Mouse (Mus musculus) adrenal gland, postnatal 25 days (tissue): ENCODE results near the gene Glipr2. TPM values are rescaled to one million over a fixed set of nuclear protein-coding genes. Genes with fewer than 3 reads are reported as not detected.

ENCODE experiments used
- DNase-seq: peaks from one replicate; pipeline ENCODE4 v3.0.0; 2021; ENCODE audit warnings: mixed read lengths
- total RNA-seq: library from RNA; stranded (reverse); gene quantifications from 2 replicates; pipeline ENCODE4 v1.2.3, GENCODE M21; 2021

Gene Glipr2
- total RNA-seq, 1 experiment from 2014 or later, result 3.1 TPM

DNA sequence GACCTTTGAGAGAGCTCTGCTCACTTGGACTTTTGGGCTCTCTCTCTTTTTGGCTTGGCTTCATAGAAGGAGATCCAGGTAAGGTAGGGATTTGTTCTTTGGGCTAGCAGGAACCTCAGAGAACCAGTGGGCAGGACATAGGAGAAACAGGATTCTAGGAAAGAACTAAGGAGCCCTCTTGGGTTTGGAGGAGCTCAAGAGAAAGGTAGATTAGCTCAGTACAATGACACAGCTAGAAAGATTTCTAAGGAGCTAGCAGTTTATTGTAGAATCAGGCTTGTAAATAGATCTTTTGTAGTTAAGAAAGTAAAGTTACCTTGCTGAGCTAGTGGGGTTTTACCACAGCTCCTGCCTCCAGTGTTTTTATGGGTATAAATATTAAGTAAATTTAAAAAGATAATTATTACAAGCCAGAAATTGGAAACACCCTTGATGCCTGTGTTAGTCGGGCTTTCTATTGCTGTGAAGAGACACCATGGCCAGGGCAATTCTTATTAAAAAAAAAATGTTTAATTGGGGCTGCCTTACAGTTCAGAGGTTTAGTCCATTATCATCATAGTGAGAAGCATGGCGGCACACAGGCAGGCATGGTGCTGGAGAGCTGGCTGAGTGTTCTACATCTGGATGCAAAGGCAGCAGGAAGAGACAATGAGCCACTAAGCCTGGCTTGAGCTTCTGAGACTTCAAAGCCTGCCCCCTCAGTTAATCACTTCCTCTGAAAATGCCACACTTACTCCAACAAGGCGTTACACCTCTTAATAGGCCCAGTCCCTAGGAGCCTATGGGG lies 47.6 kb downstream of the Glipr2 start:
- no peak for DNase-seq

- DNase-seq, result no peak
These were observed 53.0 kb downstream of the Glipr2 start for GRCm38 (mm10) chr4:44010176-44010575.

DNA sequence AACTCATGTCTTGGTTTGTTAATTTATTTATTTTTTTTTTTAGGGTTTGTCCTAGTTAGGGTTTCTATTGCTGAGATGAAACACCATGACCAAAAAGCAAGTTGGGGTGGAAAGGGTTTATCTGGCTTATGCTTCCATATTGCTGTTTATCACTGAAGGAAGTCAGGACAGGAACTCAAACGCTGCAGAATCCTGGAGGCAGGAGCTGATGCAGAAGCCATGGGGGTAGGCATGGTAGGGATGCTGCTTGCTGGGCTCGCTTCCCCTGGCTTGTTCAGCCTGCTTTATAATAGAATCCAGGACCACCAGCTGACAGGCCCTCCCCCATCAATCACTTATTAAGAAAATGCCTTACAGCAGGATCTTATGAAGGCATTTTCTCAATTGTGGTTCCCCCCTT lies 53.7 kb downstream of the Glipr2 start:
- no peak for DNase-seq

DNA sequence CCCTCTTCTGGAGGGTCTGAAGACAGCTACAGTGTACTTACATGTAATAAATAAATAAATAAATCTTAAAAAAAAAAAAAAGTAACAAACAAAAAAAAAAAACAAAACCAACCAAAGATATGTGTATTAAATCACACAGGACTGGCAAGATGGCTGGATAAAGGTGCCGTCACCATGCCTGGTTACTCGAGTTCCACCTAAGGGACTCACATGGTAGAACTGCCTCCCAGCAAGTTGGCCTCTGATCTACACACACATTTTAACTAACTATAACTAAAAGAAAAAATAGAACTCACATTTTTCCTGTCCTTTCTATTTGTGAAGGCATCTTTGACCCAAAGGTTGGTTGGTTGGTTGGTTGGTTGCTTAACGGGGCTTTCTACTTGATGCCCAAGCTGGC lies 54.6 kb downstream of the Glipr2 start:
- DNase-seq, result no peak

DNA sequence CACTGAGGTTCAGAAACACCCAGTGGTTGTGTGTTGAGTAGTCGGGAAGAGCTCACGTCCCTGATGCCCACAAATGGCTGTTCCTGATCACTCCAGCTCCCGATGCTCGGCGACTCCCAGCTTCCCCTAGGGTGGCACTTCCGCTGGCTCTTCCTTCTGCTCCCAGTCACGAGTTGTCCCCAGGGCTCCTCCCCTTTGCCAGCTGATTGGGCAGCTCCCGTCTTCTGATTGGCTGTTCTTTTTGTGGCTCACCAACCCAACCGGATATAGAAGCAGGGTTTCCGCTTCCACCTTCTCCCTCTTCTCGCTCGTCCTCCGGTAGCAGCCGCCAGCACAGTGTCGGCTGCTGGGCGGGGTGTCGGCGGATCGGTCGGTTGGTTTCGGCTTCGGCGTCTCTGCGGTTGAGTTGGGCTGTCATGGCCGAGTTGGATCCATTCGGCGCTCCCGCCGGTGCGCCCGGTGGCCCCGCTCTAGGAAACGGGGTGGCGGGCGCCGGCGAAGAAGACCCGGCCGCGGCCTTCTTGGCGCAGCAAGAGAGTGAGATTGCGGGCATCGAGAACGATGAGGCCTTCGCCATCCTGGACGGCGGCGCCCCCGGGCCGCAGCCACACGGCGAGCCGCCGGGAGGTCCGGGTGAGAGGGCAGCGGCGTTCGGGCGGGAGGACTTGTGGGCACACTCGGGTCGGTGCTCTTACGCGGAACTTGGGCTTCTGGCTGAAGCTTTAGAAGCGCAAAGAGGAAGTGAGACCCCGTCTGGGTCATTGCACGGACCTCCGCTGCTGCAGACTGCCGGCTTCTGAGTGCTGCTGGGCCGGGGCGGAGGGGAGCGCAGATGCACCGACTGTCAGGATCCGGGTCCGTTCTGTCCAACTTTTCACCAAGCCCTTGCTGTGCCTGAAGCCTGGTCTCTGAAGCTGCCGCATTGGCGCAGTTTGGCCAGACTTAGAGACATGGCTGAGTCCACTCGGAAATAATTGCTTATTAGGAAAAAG lies 55.5 kb downstream of the Glipr2 start:
- DNase-seq, result peak; percentile 86

DNA sequence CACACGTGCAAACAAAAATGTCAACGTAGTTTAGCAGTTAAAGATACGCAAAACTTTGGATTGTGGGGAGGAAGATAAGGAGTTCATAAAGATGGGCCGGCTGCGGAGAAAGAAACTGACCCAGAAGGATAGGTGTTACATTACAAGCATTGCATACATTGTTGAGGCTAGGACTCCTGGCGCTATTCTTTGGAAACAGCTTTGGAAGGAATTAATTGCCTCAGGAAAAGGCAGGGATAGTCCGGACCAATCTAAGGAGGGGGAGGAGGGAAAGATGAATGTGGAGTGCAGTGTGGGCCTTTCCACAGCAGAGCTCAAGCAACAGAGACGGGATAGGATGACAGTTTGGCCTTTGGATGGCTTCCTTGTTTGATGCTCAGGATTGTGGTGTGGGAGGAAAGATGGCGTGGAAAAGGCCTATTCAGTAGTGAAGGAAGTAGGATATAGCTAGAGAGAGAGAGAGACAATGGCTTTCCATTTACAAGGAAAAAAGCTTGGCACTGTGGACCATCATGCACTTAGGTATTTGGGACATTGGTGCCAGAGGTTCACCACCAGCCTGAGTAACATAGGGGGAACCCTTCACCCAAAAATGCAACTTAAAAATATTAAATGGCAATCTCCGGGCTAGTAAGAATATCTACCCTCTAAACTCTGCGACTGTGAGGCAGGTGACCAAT lies 56.3 kb downstream of the Glipr2 start:
- no peak for DNase-seq

DNA sequence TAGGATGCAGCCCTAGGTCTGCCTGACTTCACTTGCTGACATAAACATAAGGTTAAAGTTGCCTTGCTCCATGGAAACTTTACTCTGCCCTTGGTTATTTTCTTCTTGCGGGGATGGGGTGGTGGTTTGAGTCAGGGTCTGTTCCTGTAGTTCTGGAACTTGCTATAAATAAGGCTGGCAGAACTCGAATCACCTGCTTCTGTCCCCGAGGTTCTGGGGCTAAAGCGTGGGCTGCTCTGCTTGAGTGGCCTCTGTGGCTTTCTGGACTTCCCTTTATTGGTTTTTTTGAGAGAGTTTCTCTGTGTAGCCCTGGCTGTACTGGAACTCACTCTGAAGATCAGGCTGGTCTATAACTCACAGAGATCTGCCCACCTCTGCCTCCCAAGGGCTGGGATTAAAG lies 58.9 kb downstream of the Glipr2 start:
- no peak for DNase-seq

DNA sequence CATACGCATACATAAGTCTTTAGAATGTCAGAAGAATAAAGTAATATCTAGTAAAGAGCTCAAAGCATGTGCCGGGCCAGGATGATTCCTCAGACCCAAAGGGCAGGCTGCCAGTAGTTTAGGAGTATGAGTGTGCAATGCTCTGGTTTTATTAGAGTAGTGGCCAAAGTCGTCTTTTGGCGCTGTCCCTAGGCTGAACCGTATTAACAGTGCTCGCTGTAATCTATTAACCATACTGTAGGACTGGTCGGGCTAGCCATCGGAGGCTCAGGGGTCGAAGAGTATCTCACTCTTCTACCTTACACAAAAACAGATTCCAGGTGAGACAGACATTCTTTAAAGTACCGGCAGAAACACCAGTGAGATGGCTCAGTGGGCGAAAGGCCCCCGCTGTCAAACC lies 59.6 kb downstream of the Glipr2 start:
- DNase-seq, result no peak

DNA sequence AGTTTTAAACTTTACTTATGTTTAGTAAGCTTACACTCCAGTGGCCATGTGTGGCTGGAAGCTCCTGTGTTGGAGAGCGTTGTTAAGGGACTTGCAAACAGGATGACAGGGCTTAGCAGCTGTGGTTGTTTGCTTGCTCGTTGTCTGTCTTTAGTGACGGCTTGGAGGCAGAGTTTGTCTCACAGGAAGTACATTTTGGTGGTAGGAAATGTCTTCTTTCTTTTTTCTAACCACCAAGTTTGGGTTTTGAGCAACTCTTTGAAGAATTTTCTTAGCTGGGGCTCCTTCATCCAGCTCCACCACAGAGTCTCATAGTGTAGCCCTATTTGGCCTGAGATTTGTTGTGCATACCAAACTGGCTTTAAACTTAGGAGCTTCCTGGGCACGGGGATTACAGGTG lies 65.1 kb downstream of the Glipr2 start:
- no peak for DNase-seq

DNA sequence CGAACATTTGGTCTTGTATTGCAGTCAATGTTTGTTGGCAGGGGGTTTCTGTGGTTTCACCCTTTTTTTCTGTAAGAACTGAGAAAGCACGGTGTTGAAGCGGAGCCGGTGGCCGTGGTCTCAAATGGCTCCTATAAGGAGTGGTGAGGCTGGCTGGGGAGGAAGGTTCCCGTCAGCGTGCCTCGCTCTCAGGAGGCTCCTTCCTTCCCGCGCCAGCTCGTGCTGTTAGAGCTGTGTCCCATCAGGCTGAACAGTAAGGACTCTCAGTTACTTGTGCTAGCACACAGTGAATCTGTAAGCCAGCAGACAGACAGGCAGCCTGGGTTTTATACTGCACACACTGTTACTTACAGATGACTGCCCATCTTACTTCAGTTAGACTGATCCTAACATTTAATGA lies 65.6 kb downstream of the Glipr2 start:
- DNase-seq, result no peak

DNA sequence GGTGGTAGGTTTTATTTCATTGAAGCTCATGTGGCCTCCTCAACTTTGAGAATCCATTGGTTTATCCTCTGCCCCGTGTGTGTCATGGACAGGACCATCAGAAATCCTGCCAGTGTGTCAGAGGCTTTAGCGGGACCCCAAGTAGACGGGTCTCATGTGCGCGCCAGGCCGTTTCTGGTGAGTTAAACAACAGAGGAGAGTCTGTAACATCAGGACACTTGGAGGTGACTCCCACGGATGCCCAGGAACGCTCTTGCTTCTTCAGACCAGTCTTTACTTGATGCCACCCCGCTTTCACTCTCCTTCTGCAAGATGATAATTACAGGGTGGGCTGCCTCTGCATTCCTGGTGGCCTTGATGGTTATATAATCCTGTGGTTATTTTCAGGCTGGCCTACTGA lies 66.5 kb downstream of the Glipr2 start:
- no peak for DNase-seq

GRCm38 (mm10) chr4:44024241-44024640 lies 67.0 kb downstream of the Glipr2 start:
- DNase-seq, result no peak

DNA sequence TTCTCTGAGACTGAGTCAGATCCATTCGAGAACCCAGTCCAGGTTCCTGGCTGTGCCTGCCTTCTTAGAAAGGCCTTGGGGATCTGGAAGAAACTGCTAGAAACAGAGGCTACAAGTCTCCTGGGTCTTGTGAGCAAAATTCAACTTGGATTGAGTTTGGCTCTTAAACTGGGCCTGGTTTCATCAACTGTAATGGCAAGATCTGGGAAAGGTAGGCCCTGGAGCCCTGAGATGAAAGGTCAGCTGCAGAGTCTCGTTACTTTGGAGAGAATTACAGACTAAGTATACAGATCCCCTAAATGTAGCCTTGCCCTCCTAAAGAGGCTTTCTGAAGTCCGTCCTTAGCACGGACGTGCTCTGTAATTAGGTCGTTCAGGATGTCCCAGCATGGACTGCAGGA lies 68.4 kb downstream of the Glipr2 start:
- DNase-seq, result no peak

Other genes with a start within 250 kb of the Glipr2 start
- gene Olfr71, start 247.1 kb upstream of the Glipr2 start, total RNA-seq, result not detected in 2 replicates
- gene Hrct1, start 230.2 kb upstream of the Glipr2 start, total RNA-seq, result 1.5 and 1.9 TPM in 2 replicates
- gene Spaar, start 227.4 kb upstream of the Glipr2 start, total RNA-seq, result 2.1 and 2.7 TPM in 2 replicates
- gene Olfr159, start 186.4 kb upstream of the Glipr2 start, total RNA-seq, result not detected in 2 replicates
- gene Olfr156, start 133.5 kb upstream of the Glipr2 start, total RNA-seq, result not detected in 2 replicates
- gene Olfr157, start 117.2 kb upstream of the Glipr2 start, total RNA-seq, result not detected in 2 replicates
- not detected in 2 replicates for gene Olfr155, start 105.8 kb upstream of the Glipr2 start, total RNA-seq
- 12.3 and 16.1 TPM in 2 replicates for gene Reck, start 81.9 kb upstream of the Glipr2 start, total RNA-seq
- gene Ccin, start 26.1 kb downstream of the Glipr2 start, total RNA-seq, result not detected in 2 replicates
- 169 and 173 TPM in 2 replicates for gene Clta, start 47.1 kb downstream of the Glipr2 start, total RNA-seq
- gene Gne, start 126.8 kb downstream of the Glipr2 start, total RNA-seq, result 28.7 and 40.6 TPM in 2 replicates